8 mouse cellular contexts compared by ENCODE assay signal in the genomic region with DNA sequence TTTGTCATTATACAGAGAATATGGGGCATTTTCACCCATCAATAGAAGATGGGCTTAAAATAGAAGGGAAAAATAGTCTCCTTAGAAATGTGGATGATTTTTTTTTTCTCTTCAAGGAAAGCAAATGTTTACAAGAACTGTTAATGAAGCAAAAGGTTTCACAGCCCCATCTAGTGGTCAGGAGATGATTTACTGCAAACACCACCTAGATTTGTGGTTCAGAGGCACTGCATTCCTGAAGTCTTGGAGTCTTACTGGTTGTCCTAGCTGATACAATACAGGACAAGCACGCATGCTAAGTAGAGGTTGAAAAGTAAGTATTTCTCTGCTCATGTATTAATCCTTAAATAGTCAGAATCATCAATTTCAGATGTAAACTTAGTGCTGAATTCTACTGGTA.
DNase-seq lines count a peak whose midpoint lies in the region; ATAC-seq and TF ChIP-seq lines count a peak whose summit lies in the region.

No protein-coding gene starts in this region.

- TF ChIP-seq CTCF in kidney, postnatal 0 days (IDR thresholded peaks at IDR 0.05; ENCODE audit: low read depth): peak; percentile 86

- no peak overlapping the region for H3K27ac ChIP-seq in kidney, postnatal 0 days

- DNase-seq in kidney, postnatal 0 days (ENCODE audit: low spot score): peak; percentile 76
- DNase-seq in kidney, adult 18-20 months: no peak
- DNase-seq in R1 (ENCODE audit: low read depth, low spot score): peak; percentile 56
- DNase-seq in embryo, embryonic 9.5 days (ENCODE audit: extremely low spot score): peak; percentile 58
- DNase-seq in layer of hippocampus, adult 18-20 months (ENCODE audit: low spot score in 2 of 2): peak; percentile 9 to 79
- DNase-seq in retina, embryonic 14.5 days (ENCODE audit: low spot score): peak; percentile 84
- DNase-seq in thymus, postnatal 4 days: no peak
- no peak for DNase-seq in thymus, postnatal 10 days (ENCODE audit: low spot score in 2 of 2)

- H3K4me1 ChIP-seq in kidney, postnatal 0 days (replicated peaks; ENCODE audit: insufficient read depth, low read length): no peaks in the 10 kb centered on the region

- no peaks in the 10 kb centered on the region for H3K36me3 ChIP-seq in kidney, postnatal 0 days (ENCODE audit: insufficient read depth, low read length)

- no peak overlapping the region for H3K4me2 ChIP-seq in kidney, postnatal 0 days (ENCODE audit: low read length)

- 50% methylated on average over 1 of the region's 1 CpGs for WGBS in kidney, postnatal 0 days

- no peak for ATAC-seq in kidney, postnatal 0 days (replicated peaks; ENCODE audit: low FRiP score, low read depth)

- H3K4me3 ChIP-seq in kidney, postnatal 0 days (replicated peaks; ENCODE audit: low read depth, low read length): no peak overlapping the region

- H3K9me3 ChIP-seq in kidney, postnatal 0 days (replicated peaks; ENCODE audit: low read length): no peaks in the 10 kb centered on the region

- H3K9ac ChIP-seq in kidney, postnatal 0 days (ENCODE audit: low read depth, low read length): no peak overlapping the region

- H3K27me3 ChIP-seq in kidney, postnatal 0 days (ENCODE audit: insufficient read depth, low read length): no peaks in the 10 kb centered on the region

Comparison
In these comparisons a context has a peak if more than half of its experiments do, and no peak if none do; other contexts are left out.
1. DNase-seq: peak in kidney, postnatal 0 days (single experiment), R1 (single experiment), embryo, embryonic 9.5 days (single experiment), layer of hippocampus, adult 18-20 months (2 of 2) and retina, embryonic 14.5 days (single experiment); none in kidney, adult 18-20 months (single experiment), thymus, postnatal 4 days (single experiment) and thymus, postnatal 10 days (0 of 2).